Mouse (Mus musculus) C2C12 (cell line): ENCODE data around the gene Glis3. TPM values are rescaled to one million over a fixed set of nuclear protein-coding genes. Genes with fewer than 3 reads are reported as not detected.

ENCODE experiments used
- H3K27me3 ChIP-seq: one replicate; pipeline ENCODE4 v1.6.1; 2011; ENCODE audit not compliant: control insufficient read depth, insufficient read depth, insufficient read length
- H3K36me3 ChIP-seq: one replicate; pipeline ENCODE4 v1.6.1; 2011; ENCODE audit not compliant: control insufficient read depth, insufficient read depth
- H3K4me3 ChIP-seq: one replicate; pipeline ENCODE4 v1.5.1; 2011; ENCODE audit warnings: mild to moderate bottlenecking, control low read depth; ENCODE audit not compliant: poor library complexity, insufficient read depth, severe bottlenecking
- H3K79me2 ChIP-seq: one replicate; pipeline ENCODE4 v1.6.1; 2011; ENCODE audit not compliant: control insufficient read depth, insufficient read depth
- H3K79me3 ChIP-seq: one replicate; pipeline ENCODE4 v1.6.1; 2011; ENCODE audit warnings: low read depth, control low read depth
- H3ac ChIP-seq: one replicate; pipeline ENCODE3; 2011; ENCODE audit warnings: low read depth; ENCODE audit not compliant: control insufficient read depth, insufficient read length
- CEBPB ChIP-seq: IDR thresholded peaks from one replicate; pipeline ENCODE4 v1.6.1; 2011; ENCODE audit warnings: low read depth, mild to moderate bottlenecking, control low read depth, moderate library complexity
- CTCF ChIP-seq: IDR thresholded peaks from one replicate; pipeline ENCODE4 v1.5.1; 2011; ENCODE audit not compliant: control insufficient read depth, insufficient read depth, insufficient read length
- FOSL1 ChIP-seq: IDR thresholded peaks from one replicate; pipeline ENCODE4 v1.8.0; 2011; ENCODE audit warnings: mild to moderate bottlenecking, low read length; ENCODE audit not compliant: poor library complexity, insufficient read depth, severe bottlenecking
- MAX ChIP-seq: IDR thresholded peaks from one replicate; pipeline ENCODE4 v1.6.1; 2011; ENCODE audit warnings: mild to moderate bottlenecking, control low read depth
- MYOD1 ChIP-seq: IDR thresholded peaks from one replicate; pipeline ENCODE4 v1.6.1; 2011; ENCODE audit warnings: low read depth; ENCODE audit not compliant: control insufficient read depth, insufficient read length
- MYOG ChIP-seq: IDR thresholded peaks from one replicate; pipeline ENCODE4 v1.6.1; 2011; ENCODE audit not compliant: control insufficient read depth, insufficient read length; ENCODE audit errors: extremely low read depth
- USF1 ChIP-seq: IDR thresholded peaks from one replicate; pipeline ENCODE4 v1.6.1; 2011; ENCODE audit warnings: low read depth, mild to moderate bottlenecking, control low read depth, moderate library complexity
- polyA plus RNA-seq: library from polyadenylated mRNA; unstranded; fragments of >200 nt; fragmentation: generic; extraction: Trizol; gene quantifications from one replicate; pipeline ENCODE4 v1.2.1, GENCODE M21; 2012; ENCODE audit warnings: missing spikeins

The Glis3 gene
- polyA plus RNA-seq, 1 experiment = 2.9 TPM

- no peaks in the 10 kb centered on the region for H3K27me3 ChIP-seq
- no peak overlapping the region for H3ac ChIP-seq
- no peaks in the 10 kb centered on the region for H3K79me3 ChIP-seq
- H3K36me3 ChIP-seq = no peaks in the 10 kb centered on the region
- no peaks in the 10 kb centered on the region for H3K79me2 ChIP-seq
- no peak overlapping the region for H3K4me3 ChIP-seq
- TF ChIP-seq USF1 (no peak), CEBPB (no peak), MYOG (no peak), CTCF (no peak), MAX (no peak), MYOD1 (no peak), FOSL1 (no peak)
Observed at GRCm38 (mm10) chr19:28538813-28539212, 141.1 kb downstream of the Glis3 start.

GRCm38 (mm10) chr19:28534964-28535363 is 144.9 kb downstream of the Glis3 start:
- H3K36me3 ChIP-seq = no peaks in the 10 kb centered on the region
- no peaks in the 10 kb centered on the region for H3K79me2 ChIP-seq

GRCm38 (mm10) chr19:28533576-28533975 is 146.3 kb downstream of the Glis3 start:
- no peak overlapping the region for H3K4me3 ChIP-seq
- no peaks in the 10 kb centered on the region for H3K27me3 ChIP-seq
- H3K36me3 ChIP-seq = no peaks in the 10 kb centered on the region
- H3K79me2 ChIP-seq = no peaks in the 10 kb centered on the region
- no peaks in the 10 kb centered on the region for H3K79me3 ChIP-seq
- H3ac ChIP-seq = no peak overlapping the region
- TF ChIP-seq MYOG (no peak), CEBPB (no peak), FOSL1 (no peak), CTCF (no peak), MAX (no peak)

More at GRCm38 (mm10) chr19:28534964-28535363, 144.9 kb downstream of the Glis3 start:
- H3ac ChIP-seq = no peak overlapping the region
- no peaks in the 10 kb centered on the region for H3K79me3 ChIP-seq
- no peak for TF ChIP-seq MYOG
- TF ChIP-seq USF1 = no peak
- no peak for TF ChIP-seq FOSL1
- TF ChIP-seq MAX = no peak
- TF ChIP-seq CEBPB = no peak
- no peak for TF ChIP-seq CTCF
- TF ChIP-seq MYOD1 = no peak
- no peak overlapping the region for H3K4me3 ChIP-seq
- H3K27me3 ChIP-seq = no peaks in the 10 kb centered on the region

- H3ac ChIP-seq = no peak overlapping the region
- no peaks in the 10 kb centered on the region for H3K36me3 ChIP-seq
- no peaks in the 10 kb centered on the region for H3K79me3 ChIP-seq
- no peaks in the 10 kb centered on the region for H3K27me3 ChIP-seq
- no peak overlapping the region for H3K4me3 ChIP-seq
- H3K79me2 ChIP-seq = no peaks in the 10 kb centered on the region
- no peak for TF ChIP-seq MYOD1
- no peak for TF ChIP-seq CEBPB
- no peak for TF ChIP-seq MAX
- no peak for TF ChIP-seq CTCF
- no peak for TF ChIP-seq USF1
- TF ChIP-seq FOSL1 = no peak
- no peak for TF ChIP-seq MYOG
Observed at GRCm38 (mm10) chr19:28531750-28532149, 148.1 kb downstream of the Glis3 start.

GRCm38 (mm10) chr19:28530846-28531245 is 149.0 kb downstream of the Glis3 start:
- no peaks in the 10 kb centered on the region for H3K79me3 ChIP-seq
- H3K4me3 ChIP-seq = no peak overlapping the region
- TF ChIP-seq USF1 = no peak
- TF ChIP-seq CTCF = peak; percentile 8
- H3K27me3 ChIP-seq = no peaks in the 10 kb centered on the region
- H3K36me3 ChIP-seq = no peaks in the 10 kb centered on the region
- no peak overlapping the region for H3ac ChIP-seq
- no peaks in the 10 kb centered on the region for H3K79me2 ChIP-seq

- Histone ChIP-seq H3K79me2 (no peaks in the 10 kb centered on the region), H3K79me3 (no peaks in the 10 kb centered on the region), H3K36me3 (no peaks in the 10 kb centered on the region), H3K27me3 (no peaks in the 10 kb centered on the region), H3K4me3 (no peak overlapping the region), H3ac (no peak overlapping the region)
- TF ChIP-seq USF1 = no peak
- TF ChIP-seq MAX = no peak
- TF ChIP-seq CEBPB = no peak
- no peak for TF ChIP-seq MYOG
- no peak for TF ChIP-seq MYOD1
- TF ChIP-seq CTCF = no peak
- TF ChIP-seq FOSL1 = no peak
Observed at GRCm38 (mm10) chr19:28529006-28529405, 150.9 kb downstream of the Glis3 start.
